Mouse (Mus musculus): ENCODE data around the gene Cep164.

GRCm38 (mm10) chr9:45767155-45767554, 61.3 kb downstream of the Cep164 start:
- TF ChIP-seq CTCF (IDR thresholded peaks at IDR 0.05; ENCODE audit: control insufficient read depth, insufficient read depth, low read length) (no peak), POLR2A (IDR thresholded peaks at IDR 0.05; ENCODE audit: borderline replicate concordance, control insufficient read depth, low read depth, low read length) (no peak)
